Mouse (Mus musculus) testis, adult 2 months (tissue): ENCODE measurements around the gene Dok4.

Experiments used
- CTCF ChIP-seq: fragments of 200-500 bp; IDR thresholded peaks from 2 replicates; pipeline ENCODE4 v1.5.1; 2012; ENCODE audit warnings: low read depth, mild to moderate bottlenecking, inconsistent platforms, low read length, moderate library complexity; ENCODE audit not compliant: control insufficient read depth, insufficient read depth, insufficient replicate concordance
- POLR2A ChIP-seq: fragments of 200-500 bp; IDR thresholded peaks from 2 replicates; pipeline ENCODE4 v1.6.1; 2012; ENCODE audit warnings: low read depth, mild to moderate bottlenecking, inconsistent platforms, low read length, moderate library complexity; ENCODE audit not compliant: control insufficient read depth

DNA sequence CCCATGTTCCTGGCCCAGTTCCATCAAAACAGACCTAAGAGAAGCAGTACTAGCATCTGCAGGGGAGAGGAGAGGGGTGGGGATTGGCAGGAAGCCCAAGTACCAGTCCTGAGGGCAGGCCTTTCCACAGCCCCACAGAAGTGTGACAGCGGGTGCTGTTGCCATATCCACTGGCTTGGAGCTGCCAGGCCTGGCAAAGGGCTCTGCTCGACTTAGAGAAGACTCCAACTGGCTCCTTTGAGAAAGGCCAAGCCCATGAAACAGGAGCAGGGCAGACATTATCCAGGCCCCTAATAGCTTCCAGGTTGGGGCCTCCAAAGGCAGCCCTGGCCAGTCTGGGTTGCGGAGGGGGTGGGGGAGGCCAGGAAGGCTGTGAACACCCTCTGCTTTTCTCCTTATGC is 38.6 kb upstream of the Dok4 start:
- TF ChIP-seq CTCF: no peak
- TF ChIP-seq POLR2A: no peak
